Mouse (Mus musculus) retina, adult 2 months (tissue): ENCODE results near the gene Sumo1.

Source experiments
- DNase-seq: peaks from one replicate; pipeline ENCODE4 v3.0.0-alpha.2; 2012; ENCODE audit warnings: low read depth, low spot score

Sumo1 gene

DNA sequence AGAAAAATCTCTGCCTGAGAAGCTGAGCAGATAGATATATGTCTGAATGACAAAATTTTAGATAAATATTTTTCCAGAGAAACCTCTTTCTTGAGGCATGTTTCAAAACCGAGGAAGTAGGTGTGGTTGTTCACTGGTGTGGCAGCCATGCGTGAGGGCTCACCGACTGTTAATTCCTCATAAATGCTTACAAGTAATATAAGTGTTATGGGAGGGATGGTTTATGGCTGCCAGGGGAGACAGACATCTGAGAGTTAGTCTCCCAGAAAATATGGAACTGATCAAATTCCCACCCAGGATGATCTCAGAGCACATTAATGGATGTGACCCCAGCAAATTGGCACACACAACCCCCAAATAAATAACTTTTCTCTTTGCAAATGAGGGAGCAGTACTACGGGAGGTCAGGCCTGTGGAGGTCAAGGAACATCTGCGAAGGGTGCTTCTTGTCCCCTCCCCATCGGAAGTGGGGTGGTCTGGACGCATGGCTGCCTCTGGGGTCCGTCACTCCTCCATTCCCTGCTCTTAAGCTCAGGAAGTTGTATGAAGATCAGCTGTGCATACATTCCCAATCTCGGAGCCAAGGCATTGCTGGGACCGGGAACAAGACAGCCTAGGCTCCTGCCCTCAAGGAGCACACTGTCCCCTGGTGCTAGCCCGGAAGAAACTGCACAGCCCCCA is 75.9 kb downstream of the Sumo1 start:
- no peak for DNase-seq

DNA sequence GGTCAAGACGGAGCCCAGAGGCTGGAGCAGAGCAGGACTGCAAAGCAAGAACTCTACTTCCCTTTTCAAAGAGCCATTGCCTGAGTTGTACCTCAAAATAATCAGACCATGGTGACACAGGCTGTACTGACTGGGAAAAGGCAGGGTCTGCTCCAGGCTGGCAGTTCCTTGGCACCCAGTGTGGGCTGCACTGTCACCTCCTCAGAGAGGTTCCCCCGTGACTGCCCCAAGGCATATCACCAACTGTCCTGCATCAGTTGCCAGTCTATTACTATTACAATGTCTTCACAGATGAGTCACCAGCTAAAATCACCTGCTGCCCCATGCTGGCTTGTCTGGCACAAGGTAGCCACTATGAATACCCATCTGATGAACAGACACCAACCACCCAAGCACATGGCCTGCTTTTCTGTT is 77.0 kb downstream of the Sumo1 start:
- no peak for DNase-seq

DNA sequence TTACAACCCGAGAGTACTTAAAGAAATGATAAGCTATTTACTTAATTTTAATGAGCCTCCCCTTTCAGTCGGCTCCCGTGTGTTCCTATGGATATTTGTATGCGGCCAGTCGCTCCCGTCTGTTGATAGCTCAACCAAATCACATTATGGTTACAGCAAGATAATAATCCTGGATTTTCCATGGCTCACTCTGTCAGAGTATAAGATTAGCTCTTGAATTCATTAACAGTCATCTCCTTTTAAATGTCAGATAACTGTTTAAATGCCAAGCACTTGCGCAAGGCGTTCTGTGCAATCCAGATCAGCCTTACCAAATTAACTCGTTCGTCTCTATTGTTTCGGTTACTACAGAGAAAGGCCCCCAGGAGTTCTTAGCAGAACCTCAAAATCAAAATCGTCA is 77.8 kb downstream of the Sumo1 start:
- no peak for DNase-seq

DNA sequence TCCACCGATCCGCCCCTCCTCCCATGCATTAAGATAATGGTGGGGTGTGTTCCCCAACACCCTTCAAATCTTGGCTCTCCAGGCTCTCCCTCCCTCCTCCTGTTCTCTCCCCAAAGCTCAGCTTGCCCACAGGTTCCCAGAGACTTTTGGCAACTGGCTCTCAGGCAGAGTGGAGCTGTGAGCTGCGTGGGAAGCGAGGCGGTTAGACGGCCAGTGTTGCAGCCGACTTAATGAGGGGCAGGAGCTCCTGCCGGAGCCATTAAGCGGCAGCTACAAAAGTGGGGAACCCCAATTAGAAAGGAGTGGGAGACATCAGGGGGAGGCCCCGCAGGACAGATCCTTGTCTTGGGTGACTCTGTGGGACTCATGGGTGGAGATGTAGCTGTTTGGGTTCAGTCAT is 78.3 kb downstream of the Sumo1 start:
- DNase-seq = no peak

DNA sequence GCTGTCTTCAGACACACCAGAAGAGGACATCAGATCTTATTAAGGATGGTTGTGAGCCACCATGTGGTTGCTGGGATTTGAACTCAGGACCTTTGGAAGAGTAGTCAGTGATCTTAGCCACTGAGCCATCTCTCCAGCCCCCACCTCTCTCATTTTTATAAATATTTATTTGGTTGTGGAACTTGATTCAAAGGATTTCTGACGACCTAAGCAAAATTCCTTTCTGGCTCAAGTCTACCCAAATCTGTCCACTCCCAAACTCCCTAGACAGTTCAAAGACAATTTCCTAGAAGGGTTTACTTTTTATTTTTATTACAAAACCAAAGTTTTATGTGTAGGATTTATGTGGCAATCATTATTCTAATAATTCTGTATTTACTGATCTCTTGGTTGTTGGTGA is 81.4 kb downstream of the Sumo1 start:
- no peak for DNase-seq

DNA sequence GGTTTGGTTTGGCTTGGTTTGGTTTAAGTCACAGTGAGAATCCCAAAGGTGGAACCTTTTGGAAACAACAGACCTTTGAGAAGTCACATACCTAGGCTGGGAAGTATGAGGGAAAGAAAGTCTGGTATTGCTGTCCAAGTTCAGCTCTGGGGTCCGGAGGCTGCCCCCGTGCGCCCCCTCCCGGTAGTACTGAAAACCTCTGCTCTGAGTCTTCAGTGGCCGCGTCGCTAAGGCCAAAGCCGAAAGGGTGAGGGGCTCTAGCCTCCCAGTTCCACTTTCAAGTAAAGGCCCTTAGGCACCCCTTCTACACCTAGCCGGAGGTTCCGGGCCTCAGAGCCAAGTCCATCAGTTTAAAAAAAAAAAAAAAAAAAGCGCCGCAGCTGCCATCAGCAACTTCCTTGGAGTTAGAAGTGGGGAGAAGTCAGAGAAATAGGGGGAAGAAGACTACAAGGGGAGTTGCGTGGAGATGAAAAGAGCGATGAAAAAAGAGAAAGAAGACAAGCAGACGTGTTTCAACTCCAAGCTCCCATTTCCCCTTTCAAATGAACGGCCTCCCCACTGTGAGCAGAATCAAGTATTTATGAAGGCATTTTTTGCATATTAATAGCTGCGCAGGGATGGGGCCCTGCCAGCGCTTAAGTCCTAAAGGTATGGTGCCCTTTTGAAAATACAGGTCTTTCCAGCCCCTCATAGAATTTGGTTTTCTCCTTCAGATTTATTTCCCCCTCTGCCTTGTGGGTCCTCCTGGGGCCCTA is 85.8 kb downstream of the Sumo1 start:
- no peak for DNase-seq

DNA sequence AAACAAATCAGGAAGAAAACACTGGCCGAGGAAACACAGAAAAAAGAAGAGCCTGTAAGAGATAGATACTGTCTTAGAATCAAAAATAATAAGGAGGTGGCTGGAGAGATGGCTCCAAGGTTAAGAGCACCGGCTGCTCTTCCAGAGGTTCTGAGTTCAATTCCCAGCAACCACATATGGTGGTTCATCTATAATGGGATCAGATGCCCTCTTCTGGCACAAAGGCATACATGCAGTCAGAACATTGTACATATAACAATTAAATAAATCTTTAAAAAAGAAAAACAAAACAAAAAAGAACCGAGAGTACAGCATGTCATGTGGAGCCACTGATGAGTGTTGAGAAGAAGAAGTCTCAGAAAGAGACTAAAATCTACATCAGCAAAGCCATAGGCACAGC is 89.8 kb downstream of the Sumo1 start:
- no peak for DNase-seq

DNA sequence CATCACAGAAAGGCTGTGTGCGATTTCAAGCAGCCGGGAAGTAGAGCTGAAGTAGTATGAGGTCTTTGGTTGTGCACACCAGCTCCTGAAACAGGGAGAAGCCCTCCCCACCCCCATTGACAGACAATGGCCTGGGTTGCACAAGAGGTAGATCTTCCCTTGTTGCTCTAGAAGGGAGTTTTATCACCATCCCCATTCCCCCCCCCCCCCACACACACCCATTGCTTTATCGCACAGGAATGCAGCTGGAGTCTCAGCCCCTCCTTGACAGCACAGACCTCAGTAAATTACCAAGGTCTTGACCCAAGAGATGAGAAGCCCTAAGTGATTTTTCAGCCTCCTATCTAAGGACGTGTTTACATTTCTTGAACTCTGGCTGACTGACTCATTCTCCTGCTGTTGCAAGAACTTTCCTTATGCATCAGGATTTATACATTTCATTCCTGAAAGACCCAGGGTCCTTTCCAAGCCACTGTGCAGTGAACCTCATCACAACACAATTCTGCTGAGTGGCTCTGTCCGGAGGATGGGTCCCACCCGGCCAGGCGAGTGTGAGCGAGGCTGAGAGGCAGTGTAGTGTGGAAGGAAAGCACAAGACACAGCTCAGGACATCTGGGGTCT is 90.4 kb downstream of the Sumo1 start:
- DNase-seq = no peak

DNA sequence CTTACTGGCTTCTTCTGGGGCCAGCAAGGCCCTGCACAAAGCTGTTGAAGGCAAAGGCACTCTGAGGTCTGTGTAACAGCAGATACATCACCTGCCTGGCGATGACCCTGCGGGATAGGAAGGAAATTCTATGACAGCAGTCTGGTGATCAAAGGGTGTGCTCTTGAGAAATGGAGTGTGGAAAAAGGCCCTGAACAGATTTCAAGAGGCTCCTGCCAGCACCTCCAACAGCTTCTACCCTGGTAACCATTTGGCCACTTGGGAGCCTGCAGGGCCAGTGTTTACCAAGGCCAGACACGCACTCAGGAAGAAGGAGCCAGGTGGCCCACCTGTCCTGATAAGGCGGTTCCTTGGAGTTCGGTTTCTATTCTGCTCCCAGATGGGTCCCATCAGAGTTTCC is 91.3 kb downstream of the Sumo1 start:
- DNase-seq = no peak

DNA sequence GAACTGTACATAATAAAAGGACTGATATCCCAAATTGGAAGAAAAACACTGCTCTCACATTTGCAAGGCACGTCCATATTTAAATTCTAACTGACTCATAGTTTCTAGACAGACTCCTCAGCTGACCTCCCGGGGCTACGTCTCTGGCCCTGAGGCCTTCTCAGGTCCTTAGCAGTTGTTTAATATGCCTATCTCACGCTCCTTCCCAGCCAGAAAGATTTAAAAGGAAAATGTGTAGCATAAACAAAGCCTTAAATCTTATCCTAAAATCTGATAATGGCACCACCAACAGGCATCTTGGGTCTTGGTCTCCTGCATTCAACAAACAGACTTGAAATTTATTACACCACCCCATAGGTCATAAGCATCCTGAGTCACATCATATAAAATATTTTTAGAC is 91.9 kb downstream of the Sumo1 start:
- no peak for DNase-seq

DNA sequence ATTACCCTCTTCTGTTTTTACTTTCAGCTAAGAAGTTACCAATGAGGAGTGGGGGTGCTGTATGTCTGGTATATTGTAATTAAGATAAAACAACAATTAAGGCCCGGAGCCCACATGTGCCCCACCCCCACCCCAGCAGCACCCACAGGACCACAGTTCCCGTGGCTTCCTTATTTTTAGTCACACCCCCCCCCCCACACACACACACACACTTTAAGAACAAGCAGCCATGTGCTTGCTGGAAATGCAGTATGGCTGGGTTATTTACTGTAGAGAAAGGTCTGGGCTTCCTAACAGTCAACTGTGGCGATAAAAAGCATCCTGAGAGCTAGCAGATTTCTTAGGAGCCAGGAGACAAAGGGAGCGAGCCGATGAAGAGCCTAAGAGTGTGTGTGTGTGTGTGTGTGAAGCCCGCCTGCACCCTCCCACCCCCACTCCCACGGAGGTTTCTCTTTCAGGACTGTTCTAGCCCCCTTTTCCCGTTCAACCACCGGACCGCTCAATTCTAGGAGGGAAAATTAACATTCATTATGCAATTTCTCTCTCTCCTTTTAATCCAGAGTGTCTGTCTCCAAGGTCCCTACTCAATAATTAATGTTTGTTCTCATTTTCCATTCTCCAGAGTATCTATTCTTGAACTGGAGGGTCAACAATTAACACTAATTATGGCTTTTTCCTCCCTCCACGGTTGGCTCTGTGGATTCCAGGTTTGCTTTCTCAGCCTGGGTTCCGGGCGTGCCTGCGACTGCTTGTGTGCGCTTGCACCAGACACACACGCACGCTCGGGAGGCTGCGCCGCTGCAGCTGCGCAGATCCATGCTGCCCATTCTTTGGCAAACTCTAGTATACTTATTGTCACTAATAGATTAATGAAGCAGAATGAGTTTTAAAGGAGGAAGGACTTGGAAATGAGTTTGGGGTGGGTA is 96.1 kb downstream of the Sumo1 start:
- no peak for DNase-seq

DNA sequence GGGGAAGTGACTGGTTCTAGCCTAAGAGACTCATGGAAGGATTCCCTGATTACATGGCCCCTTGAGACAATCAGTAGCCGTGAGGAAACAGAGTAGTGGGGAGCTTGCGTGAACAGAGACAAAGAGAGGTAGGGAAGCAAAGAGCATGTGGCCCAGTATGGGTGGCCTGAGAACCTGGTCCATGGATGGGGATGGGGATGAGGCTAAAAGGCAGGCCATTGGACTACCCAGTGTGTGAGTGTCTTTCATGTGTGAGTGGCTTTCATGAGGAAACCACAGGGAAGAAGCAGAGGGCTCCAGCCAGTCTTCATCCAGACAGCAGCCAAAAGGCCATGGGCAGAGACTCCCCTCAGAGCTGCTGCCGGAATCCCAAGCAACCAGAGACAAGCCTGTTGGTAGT is 96.8 kb downstream of the Sumo1 start:
- DNase-seq = no peak

DNA sequence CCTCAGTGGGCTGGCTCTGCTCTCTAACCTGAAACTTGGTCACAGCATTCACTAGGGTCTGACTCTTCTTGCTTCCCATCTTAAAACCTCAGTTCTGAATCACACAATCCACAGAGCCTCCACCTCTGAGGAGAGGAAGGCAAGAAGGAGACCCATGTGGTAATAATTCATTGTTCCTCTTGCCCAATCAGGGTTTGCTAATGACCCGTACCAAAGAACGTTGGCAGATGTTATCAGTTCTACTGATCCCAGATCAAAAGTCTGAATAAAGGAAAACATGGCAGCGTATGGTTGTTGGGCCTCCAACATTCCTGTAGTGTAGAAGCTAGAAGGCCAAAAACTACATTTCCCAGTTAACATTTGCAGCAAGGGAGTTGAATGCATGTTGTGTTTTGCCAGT is 99.1 kb downstream of the Sumo1 start:
- no peak for DNase-seq

DNA sequence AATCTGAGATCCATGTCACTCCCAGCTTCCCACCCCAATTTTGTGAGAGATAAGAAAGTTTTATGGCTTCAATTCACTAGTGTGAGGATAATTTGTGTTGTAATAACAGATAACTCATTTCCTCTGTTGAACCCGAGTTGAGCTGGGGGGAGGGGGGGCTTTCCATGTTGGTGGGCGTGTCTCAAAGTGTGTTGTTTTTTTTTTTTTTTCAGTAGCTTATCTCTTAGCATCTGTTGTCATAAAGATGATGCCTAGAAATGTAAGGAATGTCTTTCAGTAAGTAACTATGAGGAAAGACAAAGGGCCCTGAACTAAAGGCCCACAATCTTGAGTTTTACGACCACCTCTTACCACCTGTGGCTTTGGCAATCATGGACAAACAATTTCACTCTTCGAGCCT is 99.9 kb downstream of the Sumo1 start:
- no peak for DNase-seq

DNA sequence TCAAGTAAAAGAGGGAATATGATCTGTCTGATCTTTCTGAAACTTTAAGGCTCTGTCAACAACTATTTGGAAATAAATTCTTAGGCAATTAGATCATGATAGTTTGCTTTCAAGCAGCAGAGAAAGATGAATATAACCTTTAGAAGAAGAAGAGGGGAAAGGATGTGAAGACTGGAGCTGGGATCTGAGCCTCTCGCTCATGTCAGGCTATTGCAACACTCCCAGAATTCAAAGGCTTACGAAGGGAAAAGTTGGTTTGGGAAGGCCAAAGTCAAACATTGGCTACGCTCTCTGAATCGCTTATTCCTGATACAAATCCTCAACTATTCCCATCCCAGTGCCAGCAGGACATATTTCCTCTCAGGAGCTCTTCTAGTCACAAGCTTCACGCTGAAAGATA is 101.3 kb downstream of the Sumo1 start:
- no peak for DNase-seq

DNA sequence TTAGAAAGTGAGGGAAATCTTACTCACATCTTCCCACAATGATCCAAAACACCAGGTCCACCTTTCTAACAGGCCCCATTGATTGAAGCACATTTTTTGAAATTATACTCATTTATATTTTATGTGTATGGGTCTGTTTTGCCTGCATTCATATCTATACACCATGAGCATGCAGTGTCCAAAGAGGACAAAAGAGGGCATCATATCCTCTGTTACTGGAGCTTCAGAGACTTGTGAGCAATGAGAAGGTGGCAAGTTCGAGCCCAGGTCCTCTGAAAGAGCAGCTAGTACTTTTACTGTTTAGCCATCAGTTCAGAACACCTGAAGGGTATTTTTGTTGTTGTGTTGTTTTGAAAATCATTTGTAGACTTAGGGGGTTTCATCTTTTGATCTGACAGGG is 102.4 kb downstream of the Sumo1 start:
- no peak for DNase-seq

DNA sequence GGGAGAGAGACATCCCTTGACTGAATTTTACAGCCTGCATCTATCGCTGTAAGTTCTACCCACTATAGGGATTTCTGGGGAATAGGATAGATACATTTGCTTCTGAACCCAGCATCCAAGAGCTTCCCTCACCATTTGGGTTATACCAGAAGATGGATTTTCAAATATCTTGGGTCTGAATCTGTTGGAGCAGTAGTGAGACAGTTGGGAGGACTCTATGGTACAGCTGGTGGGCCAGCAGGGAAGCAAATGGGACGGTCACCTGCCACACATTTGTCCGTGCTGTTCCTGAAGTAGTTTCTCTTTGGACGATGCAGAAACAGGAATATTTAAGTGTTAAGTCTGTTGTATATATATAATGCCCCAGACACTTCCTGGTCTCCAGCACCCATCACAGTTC is 103.1 kb downstream of the Sumo1 start:
- no peak for DNase-seq

DNA sequence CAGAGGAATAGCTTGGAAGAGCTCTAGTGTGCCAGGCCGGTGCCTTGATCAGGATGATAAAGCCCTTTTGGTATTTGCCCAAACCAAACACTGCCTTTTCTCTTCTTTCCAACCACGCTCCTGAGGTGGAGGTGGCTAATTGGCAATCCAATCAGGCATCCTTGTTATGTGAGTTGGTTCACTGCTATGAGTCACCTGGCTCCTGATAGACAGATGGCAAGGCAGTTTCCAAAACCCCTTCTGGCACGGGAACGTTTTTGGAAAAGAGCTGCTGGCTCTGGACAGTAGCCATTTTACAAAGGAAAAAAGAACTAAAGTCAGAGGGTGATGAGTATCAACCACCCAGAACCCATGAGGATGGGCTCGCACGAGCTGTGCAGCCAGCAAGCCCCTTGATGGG is 103.7 kb downstream of the Sumo1 start:
- no peak for DNase-seq

DNA sequence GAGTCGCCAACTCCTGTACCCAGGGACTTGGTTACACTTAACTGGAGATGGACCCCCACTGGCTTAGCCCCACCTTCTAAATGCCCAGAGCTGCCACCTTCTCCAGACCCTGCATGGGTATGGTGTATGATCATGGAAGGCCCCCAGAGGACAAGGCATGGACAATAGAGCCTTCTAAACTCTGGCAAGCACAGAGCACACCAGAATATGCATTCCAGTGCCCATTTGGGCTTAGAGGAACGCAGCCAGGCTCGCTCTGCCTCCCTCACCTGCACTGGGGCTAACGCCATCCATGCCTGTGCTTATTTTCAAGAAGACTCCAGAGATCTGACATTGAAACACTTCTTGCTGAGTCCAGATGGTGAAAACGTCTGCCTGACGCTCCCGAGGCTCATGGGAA is 104.4 kb downstream of the Sumo1 start:
- DNase-seq = no peak

DNA sequence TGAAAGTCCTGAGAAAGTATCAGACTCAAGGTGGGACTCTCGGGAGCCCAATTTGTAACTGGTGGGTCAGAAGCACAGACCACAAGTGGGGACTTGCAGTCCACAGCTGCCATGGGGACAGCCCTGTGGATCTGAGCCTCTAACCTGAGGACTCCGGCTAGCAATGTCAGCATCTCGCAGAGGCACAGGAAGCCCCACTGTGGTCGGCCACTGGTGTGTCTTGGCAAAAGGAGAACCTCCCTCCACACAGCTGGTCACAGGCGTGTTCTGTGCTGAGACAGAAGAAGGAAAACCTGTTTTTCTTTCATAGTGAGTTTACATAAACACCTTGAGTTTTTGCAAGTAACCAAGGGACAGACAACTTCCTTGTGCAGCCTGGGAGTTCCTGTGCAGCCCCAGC is 104.8 kb downstream of the Sumo1 start:
- no peak for DNase-seq

DNA sequence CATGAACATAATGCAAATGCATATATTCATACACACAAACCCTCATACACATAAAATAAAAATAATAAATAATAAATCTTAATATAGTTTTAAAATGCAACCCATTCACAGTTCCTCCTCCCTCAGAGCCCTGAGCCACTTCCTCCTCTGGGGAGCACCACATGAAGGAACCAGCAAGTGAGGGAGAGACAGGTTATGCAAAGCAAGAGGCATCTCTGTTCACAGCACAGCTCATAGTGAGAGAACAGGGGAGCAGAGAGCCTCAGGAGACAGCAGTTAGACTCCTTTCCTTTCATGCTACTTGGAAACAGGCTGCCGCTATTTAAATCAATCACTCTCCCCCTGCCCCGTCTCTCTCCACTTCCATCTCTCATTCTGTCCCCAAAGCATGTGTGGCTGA is 107.1 kb downstream of the Sumo1 start:
- DNase-seq = no peak

DNA sequence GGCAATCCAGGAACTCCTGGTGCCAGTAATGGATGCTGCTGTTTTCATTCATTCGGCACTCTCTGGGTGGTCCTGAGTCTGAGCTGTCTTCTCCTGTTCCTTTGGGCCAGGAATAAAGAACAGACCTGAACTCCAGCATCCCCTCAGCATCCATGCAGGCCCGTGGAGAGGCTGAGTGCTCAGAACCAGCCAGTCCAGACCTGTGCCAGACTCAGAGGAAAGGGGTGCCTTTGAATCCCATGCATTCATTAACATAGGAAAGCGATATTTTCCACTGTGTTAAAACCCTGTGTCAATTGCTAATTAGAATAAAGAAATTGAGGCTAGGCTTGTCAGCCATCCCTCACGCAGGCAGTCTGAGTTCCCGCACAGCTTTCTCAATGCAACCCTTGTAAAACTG is 116.9 kb downstream of the Sumo1 start:
- DNase-seq = no peak
